25 mouse cellular contexts compared by ENCODE assay signal in genomic region chr2:131482478-131482877, GRCm38 (mm10). TPM values are rescaled to one million over a fixed set of nuclear protein-coding genes. Genes with fewer than 3 reads are reported as not detected.
DNase-seq lines count a peak whose midpoint lies in the region; ATAC-seq and TF ChIP-seq lines count a peak whose summit lies in the region.
"Had no signal": no experiment of that assay in that cellular context is flagged by ENCODE, and none has a peak within 500 bp of the region (broad histone marks: within the 10 kb centered on the region; RNA-seq: fewer than 3 reads in every experiment).

No protein-coding gene starts in this region.

- DNase-seq in lung, embryonic 14.5 days: no peak
- DNase-seq in lung, postnatal 14 days: no peak
- peak; percentile 72 for DNase-seq in limb, embryonic 11.5 days (ENCODE audit: low spot score)
- no peak for DNase-seq in frontal cortex, postnatal 36 days (ENCODE audit: low spot score in 2 of 2)
- DNase-seq: adrenal gland, postnatal 25 days; cerebellum, adult 11-12 months; cerebellum, adult 9-11 months; heart, postnatal 4 days; kidney, adult 11 months; kidney, postnatal 36 days; liver, postnatal 0 days; right cerebral cortex, postnatal 14 days; thymus, postnatal 14 days had no signal

- TF ChIP-seq POLR2A in olfactory bulb, adult 2 months (IDR thresholded peaks at IDR 0.05; ENCODE audit: insufficient read depth, low read depth, low read length): no peak

- peak; percentile 24; the same call in 1 of the 2 replicates for ATAC-seq in lung, embryonic 14.5 days (ENCODE audit: insufficient read depth)
- ATAC-seq in embryonic facial prominence, embryonic 13.5 days (ENCODE audit: insufficient number of reproducible peaks, insufficient read depth, low FRiP score, low TSS enrichment, low read depth): 0 out of 2 replicates have a peak, but pooled peaks have one; percentile 40
- peak; percentile 33 for ATAC-seq in limb, embryonic 11.5 days (ENCODE audit: insufficient number of reproducible peaks, low FRiP score, low TSS enrichment, low read depth)
- no peak for ATAC-seq in forebrain, embryonic 16.5 days
- ATAC-seq: CD4-positive, CD25-positive, alpha-beta regulatory T cell, adult 4 months; liver, embryonic 12.5 days; liver, postnatal 0 days; lung, postnatal 0 days; midbrain, embryonic 13.5 days had no signal

- TF ChIP-seq CTCF in lung, embryonic 14.5 days (IDR thresholded peaks at IDR 0.05; ENCODE audit: low read depth): no peak
- TF ChIP-seq CTCF in olfactory bulb, adult 2 months (IDR thresholded peaks at IDR 0.05; ENCODE audit: insufficient read depth, low read depth, low read length): no peak

- no peak overlapping the region for H3K27ac ChIP-seq in lung, embryonic 14.5 days (ENCODE audit: low read depth)
- peak overlapping the region; percentile 71 for H3K27ac ChIP-seq in embryonic facial prominence, embryonic 13.5 days
- H3K27ac ChIP-seq in limb, embryonic 11.5 days (replicated peaks; ENCODE audit: low read depth, low read length): peak overlapping the region; percentile 82
- peak overlapping the region; percentile 78 for H3K27ac ChIP-seq in olfactory bulb, adult 2 months (ENCODE audit: insufficient read depth, low read depth, low read length)
- H3K27ac ChIP-seq in forebrain, embryonic 16.5 days (ENCODE audit: low read length): no peak overlapping the region
- H3K27ac ChIP-seq: hindbrain, embryonic 13.5 days; layer of hippocampus, adult 2 months; liver, embryonic 12.5 days; macrophage; midbrain, embryonic 13.5 days; neural tube, embryonic 13.5 days had no signal

- 63% methylated on average over 6 of the region's 6 CpGs for WGBS in lung, embryonic 14.5 days
- 30% methylated on average over 6 of the region's 6 CpGs for WGBS in embryonic facial prominence, embryonic 13.5 days
- 26% methylated on average over 6 of the region's 6 CpGs for WGBS in limb, embryonic 11.5 days
- WGBS in olfactory bulb, adult 2 months: 67% methylated on average over 6 of the region's 6 CpGs
- 89% methylated on average over 6 of the region's 6 CpGs for WGBS in forebrain, embryonic 16.5 days

- no peak overlapping the region for H3K4me2 ChIP-seq in lung, embryonic 14.5 days
- H3K4me2 ChIP-seq in embryonic facial prominence, embryonic 13.5 days: peak overlapping the region; percentile 11; the same call in 1 of the 2 replicates
- H3K4me2 ChIP-seq in limb, embryonic 11.5 days (ENCODE audit: low read depth, severe bottlenecking): no peak overlapping the region
- H3K4me2 ChIP-seq in forebrain, embryonic 16.5 days (ENCODE audit: low read length): no peak overlapping the region
- H3K4me2 ChIP-seq: hindbrain, embryonic 13.5 days; liver, embryonic 12.5 days; midbrain, embryonic 13.5 days; neural tube, embryonic 13.5 days had no signal

- H3K36me3 ChIP-seq in lung, embryonic 14.5 days (ENCODE audit: insufficient read depth): no peaks in the 10 kb centered on the region
- no peaks in the 10 kb centered on the region for H3K36me3 ChIP-seq in embryonic facial prominence, embryonic 13.5 days
- no peaks in the 10 kb centered on the region for H3K36me3 ChIP-seq in limb, embryonic 11.5 days (ENCODE audit: control insufficient read depth, insufficient read depth, low read length)
- H3K36me3 ChIP-seq in forebrain, embryonic 16.5 days (ENCODE audit: control insufficient read depth, insufficient read depth): no peaks in the 10 kb centered on the region
- H3K36me3 ChIP-seq: hindbrain, embryonic 13.5 days; liver, embryonic 12.5 days; midbrain, embryonic 13.5 days; neural tube, embryonic 13.5 days had no signal

- H3K27me3 ChIP-seq in lung, embryonic 14.5 days (ENCODE audit: insufficient read depth, low read length): no peaks in the 10 kb centered on the region
- no peaks in the 10 kb centered on the region for H3K27me3 ChIP-seq in embryonic facial prominence, embryonic 13.5 days
- no peaks in the 10 kb centered on the region for H3K27me3 ChIP-seq in limb, embryonic 11.5 days (ENCODE audit: control insufficient read depth, insufficient read depth, low read length)
- H3K27me3 ChIP-seq in forebrain, embryonic 16.5 days (replicated peaks; ENCODE audit: control insufficient read depth, insufficient read depth, low read length): no peaks in the 10 kb centered on the region
- H3K27me3 ChIP-seq: hindbrain, embryonic 13.5 days; midbrain, embryonic 13.5 days; neural tube, embryonic 13.5 days had no signal

- H3K9ac ChIP-seq in lung, embryonic 14.5 days: no peak overlapping the region
- no peak overlapping the region for H3K9ac ChIP-seq in embryonic facial prominence, embryonic 13.5 days
- H3K9ac ChIP-seq in limb, embryonic 11.5 days (ENCODE audit: low read length): no peak overlapping the region
- H3K9ac ChIP-seq in forebrain, embryonic 16.5 days (replicated peaks; ENCODE audit: low read depth, low read length): no peak overlapping the region
- H3K9ac ChIP-seq: hindbrain, embryonic 13.5 days; liver, embryonic 12.5 days; liver, postnatal 0 days; midbrain, embryonic 13.5 days; neural tube, embryonic 13.5 days had no signal

- H3K4me1 ChIP-seq in lung, embryonic 14.5 days (ENCODE audit: insufficient read depth): no peaks in the 10 kb centered on the region
- peaks cover 24% of the 10 kb centered on the region for H3K4me1 ChIP-seq in embryonic facial prominence, embryonic 13.5 days
- peaks cover 21% of the 10 kb centered on the region for H3K4me1 ChIP-seq in limb, embryonic 11.5 days (ENCODE audit: control insufficient read depth, insufficient read depth, low read length)
- peaks cover 26% of the 10 kb centered on the region for H3K4me1 ChIP-seq in olfactory bulb, adult 2 months (ENCODE audit: control insufficient read depth, insufficient read depth, low read length)
- no peaks in the 10 kb centered on the region for H3K4me1 ChIP-seq in forebrain, embryonic 16.5 days (replicated peaks; ENCODE audit: control insufficient read depth, insufficient read depth, low read length)
- H3K4me1 ChIP-seq: hindbrain, embryonic 13.5 days; liver, embryonic 12.5 days; midbrain, embryonic 13.5 days; neural tube, embryonic 13.5 days had no signal

- H3K4me3 ChIP-seq in lung, embryonic 14.5 days (ENCODE audit: low read depth, low read length): no peak overlapping the region
- H3K4me3 ChIP-seq in embryonic facial prominence, embryonic 13.5 days: no peak overlapping the region
- no peak overlapping the region for H3K4me3 ChIP-seq in limb, embryonic 11.5 days (ENCODE audit: low read depth, low read length)
- H3K4me3 ChIP-seq in olfactory bulb, adult 2 months (ENCODE audit: insufficient read depth, low read depth, low read length): no peak overlapping the region
- no peak overlapping the region for H3K4me3 ChIP-seq in forebrain, embryonic 16.5 days (replicated peaks; ENCODE audit: low read length)
- H3K4me3 ChIP-seq: erythroblast, embryonic 14.5 days; hindbrain, embryonic 13.5 days; layer of hippocampus, adult 2 months; liver, embryonic 12.5 days; midbrain, embryonic 13.5 days; neural tube, embryonic 13.5 days had no signal

- no peaks in the 10 kb centered on the region for H3K9me3 ChIP-seq in lung, embryonic 14.5 days (ENCODE audit: low read depth, low read length)
- H3K9me3 ChIP-seq in embryonic facial prominence, embryonic 13.5 days: peaks cover 6% of the 10 kb centered on the region; the same call in 1 of the 2 replicates
- H3K9me3 ChIP-seq in limb, embryonic 11.5 days (ENCODE audit: control insufficient read depth, low read length): no peaks in the 10 kb centered on the region; the same call in 1 of the 2 replicates
- no peaks in the 10 kb centered on the region for H3K9me3 ChIP-seq in forebrain, embryonic 16.5 days (ENCODE audit: control insufficient read depth, low read length)
- H3K9me3 ChIP-seq: hindbrain, embryonic 13.5 days; liver, embryonic 12.5 days; midbrain, embryonic 13.5 days; neural tube, embryonic 13.5 days had no signal

RNA-seq across cellular contexts. Expression of gene Smox, which starts 8.8 kb away (rescaled TPM):
- polyA plus RNA-seq in lung, embryonic 14.5 days (2014; fragmentation: Nextera tagmentation; extraction: Ambion mirVana): 23.9 and 28.7 TPM in 2 replicates
- 57.2 and 60.2 TPM in 2 replicates for polyA plus RNA-seq in embryonic facial prominence, embryonic 13.5 days (2015; fragmentation: Nextera tagmentation; extraction: Ambion mirVana)
- 57.4 and 59.2 TPM in 2 replicates for polyA plus RNA-seq in limb, embryonic 11.5 days (2014; fragmentation: Nextera tagmentation; extraction: Ambion mirVana)
- polyA plus RNA-seq in olfactory bulb, adult 2 months (2012; ENCODE audit: insufficient read depth, insufficient read length, low replicate concordance, missing spikeins): not detected in 2 replicates
- polyA plus RNA-seq in forebrain, embryonic 16.5 days (2015; fragmentation: Nextera tagmentation; extraction: Ambion mirVana): 56.2 and 57.2 TPM in 2 replicates

Comparison
In these comparisons a context has a peak if more than half of its experiments do, and no peak if none do; other contexts are left out.
1. H3K27ac ChIP-seq: peak in embryonic facial prominence, embryonic 13.5 days (single experiment), limb, embryonic 11.5 days (single experiment) and olfactory bulb, adult 2 months (single experiment); none in lung, embryonic 14.5 days (single experiment) and forebrain, embryonic 16.5 days (single experiment).